Mouse (Mus musculus) T-cell, adult 2 months (primary cell): ENCODE measurements at regions not wholly inside any gene's neighbourhood (a gene's known extent, or its start where the extent isn't known, plus 50 kb on each side); places are given as distances from the start of the nearest gene placed in this dataset.

Experiments
- DNase-seq: peaks from one replicate; pipeline ENCODE4 v3.0.0; 2022; ENCODE audit warnings: low spot score

GRCm38 (mm10) chr2:19049877-19050731, 52.0 kb downstream of the 4930426L09Rik start:
- DNase-seq = peak; percentile 33

- no peak for DNase-seq
Observed at GRCm38 (mm10) chr2:19055500-19055899, 57.4 kb downstream of the 4930426L09Rik start.

DNA sequence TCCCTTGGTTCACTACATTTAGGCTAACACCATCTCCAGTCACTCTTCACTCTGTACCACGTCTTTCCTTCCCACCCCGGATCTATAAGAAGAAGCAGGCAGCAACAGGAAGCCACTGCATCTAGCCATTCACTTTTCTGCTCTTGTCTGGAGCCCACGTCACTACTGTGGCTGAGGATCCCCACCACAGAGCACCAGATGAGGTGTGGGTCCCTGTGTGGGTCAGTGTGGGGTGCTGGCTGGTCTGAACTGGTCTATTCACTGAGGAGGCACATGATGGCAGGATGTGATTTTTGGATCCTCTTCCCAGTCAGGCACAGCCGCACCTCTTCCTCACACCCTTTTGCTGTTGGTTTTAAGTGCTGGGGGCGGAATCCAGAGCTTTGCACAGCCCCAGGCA, 59.7 kb downstream of the 4930426L09Rik start:
- peak; percentile 43 for DNase-seq

GRCm38 (mm10) chr2:19058765-19059164, 60.6 kb downstream of the 4930426L09Rik start:
- DNase-seq = no peak

DNA sequence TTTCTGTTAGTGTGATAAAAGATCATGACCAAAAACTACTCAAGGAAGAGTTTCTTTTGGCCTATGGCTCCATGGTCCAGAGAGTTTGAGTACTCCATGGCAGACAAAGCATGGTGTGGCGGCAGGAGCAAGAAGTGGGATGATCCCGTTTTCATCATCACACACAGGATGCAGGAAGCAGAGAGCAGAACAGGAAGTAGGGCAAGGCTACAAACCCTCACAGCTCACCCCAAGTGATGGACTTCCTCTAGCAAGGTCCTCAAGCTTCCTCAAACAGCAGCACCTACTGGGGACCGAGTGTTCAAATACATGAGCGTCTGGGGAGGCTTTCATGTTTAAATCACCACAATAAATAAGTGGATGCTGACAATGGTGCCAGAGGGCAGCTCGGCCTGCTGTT, 61.1 kb downstream of the 4930426L09Rik start:
- peak; percentile 9 for DNase-seq

DNA sequence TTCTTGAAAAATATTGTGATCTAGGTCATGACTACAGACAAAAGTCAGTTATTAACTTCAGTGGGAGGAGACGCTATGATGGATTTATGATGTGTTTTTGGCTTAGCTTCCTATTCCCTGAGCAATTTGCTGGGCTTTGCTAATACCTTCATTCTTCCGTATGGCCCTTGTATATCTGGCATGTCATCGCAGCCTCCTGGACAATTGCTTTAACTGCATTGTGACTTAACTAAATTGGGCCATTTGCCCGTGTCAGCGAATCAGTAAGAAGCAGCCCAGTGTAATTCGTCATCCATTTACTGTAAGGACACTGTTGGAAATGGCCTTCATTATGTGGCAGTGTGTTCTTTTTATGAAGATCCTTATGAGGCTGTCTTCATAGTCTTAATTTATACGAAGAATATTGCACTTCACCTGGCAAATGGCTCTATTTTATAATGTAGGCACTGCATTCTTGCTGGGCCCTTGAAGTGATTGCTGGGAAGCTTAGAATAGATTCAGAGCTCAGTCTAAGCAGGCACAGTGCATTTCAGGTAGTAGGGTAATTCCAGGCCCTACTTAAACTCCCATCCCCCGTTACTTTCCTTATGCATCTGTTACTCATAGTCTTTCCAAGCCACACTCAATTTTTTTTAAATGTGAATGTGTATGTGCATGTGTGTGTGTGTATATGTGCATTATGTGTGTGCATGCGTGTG, 62.2 kb downstream of the 4930426L09Rik start:
- DNase-seq = no peak

DNA sequence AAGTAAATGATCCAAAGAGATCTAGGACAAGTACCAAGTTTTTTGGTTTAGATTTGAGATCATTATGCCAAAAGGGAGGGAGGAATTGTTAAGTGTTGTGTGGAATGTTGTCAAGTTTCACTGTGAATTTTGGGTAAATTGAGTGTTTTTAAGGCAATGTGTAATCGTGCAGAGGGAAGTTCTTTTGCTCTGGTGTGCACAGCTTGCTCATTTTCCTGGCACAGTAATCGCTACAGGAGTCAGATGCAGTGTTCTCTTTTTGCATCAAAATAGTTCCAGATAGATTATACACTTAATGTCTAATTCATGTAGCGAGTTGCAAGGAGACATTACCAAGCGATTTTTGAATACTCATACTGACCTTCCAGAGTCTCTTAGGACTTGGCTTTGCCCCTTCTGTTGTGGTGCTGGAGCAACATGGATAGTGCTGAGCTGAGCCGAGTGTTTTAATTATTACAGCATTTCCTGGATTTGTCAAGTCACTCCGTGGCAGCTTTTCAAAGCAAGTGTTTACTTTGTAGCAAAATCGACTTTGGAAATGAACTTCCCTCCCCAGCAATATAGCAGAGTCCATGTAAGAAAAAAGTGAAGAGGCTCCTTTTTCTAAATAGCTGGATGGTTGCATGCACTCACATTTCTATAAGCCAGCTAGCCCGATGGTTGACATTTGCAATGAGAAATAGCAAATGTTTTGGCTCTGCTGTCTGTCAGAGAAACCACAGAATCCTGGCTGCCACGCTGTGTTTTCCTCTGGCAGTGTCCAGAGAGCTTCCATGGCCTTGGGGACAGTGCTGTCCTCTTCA, 66.6 kb downstream of the 4930426L09Rik start:
- no peak for DNase-seq

DNA sequence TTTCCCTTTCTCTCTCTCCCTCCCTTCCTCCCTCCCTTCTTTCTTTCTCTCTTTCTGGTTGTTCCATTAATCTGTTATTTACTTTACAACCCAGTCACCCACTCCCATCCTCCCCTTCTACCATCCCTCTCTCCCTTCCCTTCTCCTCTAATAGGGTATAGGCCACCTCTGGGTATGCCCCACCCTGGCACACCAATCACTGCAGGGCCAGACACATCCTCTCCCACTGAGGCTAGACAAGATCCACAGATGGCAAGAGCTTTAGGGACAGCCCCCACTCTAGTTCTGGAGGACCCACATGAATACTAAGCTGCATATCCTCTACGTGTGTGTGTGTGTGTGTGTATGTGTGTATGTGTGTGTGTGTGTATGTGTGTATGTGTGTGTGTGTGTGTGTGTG, 67.4 kb downstream of the 4930426L09Rik start:
- no peak for DNase-seq

DNA sequence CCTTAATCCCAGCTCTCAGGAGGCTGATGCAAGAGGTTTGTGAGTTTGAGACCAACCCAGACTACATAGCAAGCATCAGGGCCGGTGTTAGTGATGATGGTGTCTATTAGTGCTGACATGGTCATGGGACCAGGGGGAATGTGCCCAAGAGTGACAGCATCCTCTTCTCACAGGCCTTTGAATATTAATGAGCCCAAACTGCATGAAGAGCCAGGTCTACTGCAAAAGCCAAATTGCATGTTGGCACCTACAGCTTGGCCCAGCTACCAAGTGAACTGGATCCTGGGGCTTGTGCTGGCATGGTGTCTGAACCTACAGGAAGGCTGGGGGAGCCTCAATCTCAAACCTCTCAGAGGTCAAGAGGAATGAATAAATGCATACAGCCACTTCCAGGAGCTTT, 70.0 kb downstream of the 4930426L09Rik start:
- DNase-seq = no peak

GRCm38 (mm10) chr2:19083816-19084215, 85.7 kb downstream of the 4930426L09Rik start:
- DNase-seq = no peak

DNA sequence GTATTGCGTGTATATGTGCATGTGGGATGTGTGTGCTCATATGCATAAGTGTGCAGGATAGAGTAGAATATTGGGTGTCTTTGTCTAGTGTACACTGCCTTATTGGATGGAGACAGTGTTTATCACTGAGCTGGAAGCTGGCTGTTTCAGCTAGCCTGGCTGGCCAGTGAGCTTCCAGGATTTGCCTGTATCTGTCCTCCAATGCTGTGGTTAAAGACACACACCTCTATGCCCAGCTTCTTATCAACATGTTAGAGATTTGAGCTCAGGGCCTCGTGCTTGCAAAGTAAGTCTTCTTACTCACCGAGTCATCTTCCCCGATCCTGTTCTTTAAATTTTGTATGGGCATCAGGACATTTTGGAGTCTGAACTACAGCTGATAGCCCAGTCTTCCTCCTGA, 87.0 kb downstream of the 4930426L09Rik start:
- DNase-seq = no peak

DNA sequence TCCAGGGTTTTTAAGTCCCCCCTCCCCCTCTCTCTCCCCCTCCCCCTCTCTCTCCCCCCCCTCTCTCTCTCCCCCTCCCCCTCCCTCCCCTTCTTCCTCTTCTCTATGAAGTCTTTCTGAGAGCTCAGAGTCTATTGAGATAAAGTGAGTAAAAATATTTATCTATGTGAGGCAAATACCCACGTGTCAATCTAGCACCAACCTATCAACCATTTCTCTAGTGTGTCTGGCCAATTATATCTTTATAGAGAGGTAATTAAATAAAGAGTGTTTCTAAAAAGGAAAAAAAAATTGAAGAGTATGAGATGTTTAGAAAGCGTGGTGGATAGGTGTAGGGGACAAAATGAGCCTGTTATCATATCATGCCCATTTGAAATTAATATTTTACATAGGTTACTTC, 88.0 kb downstream of the 4930426L09Rik start:
- DNase-seq = no peak

DNA sequence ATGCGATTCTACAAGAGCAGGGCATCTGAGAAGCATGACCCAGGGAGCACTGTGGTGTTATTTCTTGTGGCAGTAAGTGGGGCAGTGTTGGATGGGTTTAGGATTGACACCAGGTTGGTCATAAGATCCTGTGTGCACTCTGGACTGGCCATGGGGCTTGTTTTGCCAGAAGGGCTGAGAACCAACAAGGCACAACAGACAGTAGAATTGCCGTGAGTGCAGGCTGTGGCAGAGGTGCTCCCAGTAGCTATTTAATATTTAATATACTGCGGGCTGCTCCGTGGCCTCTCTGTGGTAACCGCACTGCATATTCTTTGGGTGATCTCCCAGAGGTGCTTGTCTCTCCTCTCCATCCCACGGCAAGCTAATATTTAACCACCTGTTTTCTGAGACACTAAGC, 88.5 kb downstream of the 4930426L09Rik start:
- DNase-seq = no peak

DNA sequence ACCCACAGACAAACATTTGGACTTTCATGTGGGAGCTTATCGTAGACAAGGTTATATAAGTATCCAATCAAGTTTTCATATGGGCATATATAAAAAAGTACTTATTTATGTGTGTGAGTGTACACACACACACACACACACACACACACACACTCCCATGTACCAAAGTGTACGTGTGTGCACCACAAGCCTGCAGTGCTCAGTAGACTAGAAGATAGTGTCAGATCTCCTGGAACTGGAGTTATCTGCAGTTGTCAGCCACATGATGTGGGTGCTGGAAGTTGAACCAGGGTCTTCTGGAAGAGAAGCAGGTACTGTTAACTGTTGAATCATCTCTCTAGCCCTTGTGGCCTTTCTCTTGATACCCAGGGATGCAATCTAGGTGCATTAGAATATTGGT, 99.7 kb upstream of the Armc3 start:
- DNase-seq = no peak

DNA sequence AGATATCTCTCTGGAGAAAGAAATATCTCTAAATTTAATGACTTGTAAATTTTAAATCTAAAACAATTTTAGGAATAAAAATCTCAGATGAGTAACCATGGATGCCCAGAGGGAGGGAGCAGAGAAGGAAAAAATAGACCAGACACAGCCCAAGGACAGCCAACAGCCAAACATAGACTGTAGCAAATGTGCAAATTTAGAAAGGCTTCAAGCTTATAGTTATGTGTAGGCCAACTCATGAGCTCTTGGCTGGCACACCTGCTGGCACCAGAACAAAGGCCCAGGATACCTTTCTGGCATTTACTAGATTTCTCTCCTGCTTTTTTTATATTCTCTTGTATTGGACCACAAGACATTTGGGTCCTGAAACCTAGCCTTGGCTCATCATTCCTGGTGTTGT, 90.3 kb upstream of the Armc3 start:
- no peak for DNase-seq

DNA sequence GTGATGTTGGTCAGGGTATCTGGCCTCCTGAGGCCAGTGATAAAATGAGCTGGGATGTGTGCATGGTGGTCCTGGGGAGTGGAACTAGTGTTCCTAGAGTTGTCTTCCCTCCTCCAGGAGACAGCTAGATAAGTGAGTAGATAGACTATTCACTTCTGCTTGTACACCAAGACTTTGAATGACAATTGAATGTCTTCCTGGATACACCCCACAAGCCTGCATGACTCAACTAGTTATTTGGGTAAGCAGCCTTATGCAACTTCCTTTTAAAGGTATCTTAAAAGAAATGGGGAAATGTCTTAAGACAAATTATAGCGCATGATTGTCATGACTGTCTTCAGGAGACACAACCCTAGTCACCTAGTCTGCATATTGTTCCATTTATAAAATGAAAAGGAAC, 79.2 kb upstream of the Armc3 start:
- no peak for DNase-seq

DNA sequence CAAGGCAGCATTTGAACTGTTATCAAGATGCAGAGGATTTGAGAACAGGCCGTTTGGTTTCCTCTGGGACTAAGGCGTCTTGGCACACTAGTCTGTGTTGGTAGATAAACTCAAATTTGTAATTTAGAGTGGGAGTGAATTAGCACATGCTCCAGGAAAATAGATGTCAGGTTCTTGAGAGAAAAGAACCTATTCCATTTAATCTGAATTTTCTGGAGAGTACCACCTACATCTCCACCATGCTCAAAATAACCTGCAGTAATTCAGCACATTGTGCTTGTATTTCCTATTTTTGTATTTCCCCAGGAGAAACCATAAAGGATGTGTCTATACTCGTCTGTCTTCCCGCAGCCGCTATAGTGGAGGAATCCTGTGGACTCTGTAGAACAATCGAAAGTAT, 66.2 kb upstream of the Armc3 start:
- DNase-seq = no peak

GRCm38 (mm10) chr2:19142586-19142985, 56.5 kb upstream of the Armc3 start:
- no peak for DNase-seq

- no peak for DNase-seq
Observed at GRCm38 (mm10) chr2:19145412-19145811, 53.7 kb upstream of the Armc3 start.

- DNase-seq = no peak
Observed at GRCm38 (mm10) chr2:19145881-19146280, 53.2 kb upstream of the Armc3 start.

DNA sequence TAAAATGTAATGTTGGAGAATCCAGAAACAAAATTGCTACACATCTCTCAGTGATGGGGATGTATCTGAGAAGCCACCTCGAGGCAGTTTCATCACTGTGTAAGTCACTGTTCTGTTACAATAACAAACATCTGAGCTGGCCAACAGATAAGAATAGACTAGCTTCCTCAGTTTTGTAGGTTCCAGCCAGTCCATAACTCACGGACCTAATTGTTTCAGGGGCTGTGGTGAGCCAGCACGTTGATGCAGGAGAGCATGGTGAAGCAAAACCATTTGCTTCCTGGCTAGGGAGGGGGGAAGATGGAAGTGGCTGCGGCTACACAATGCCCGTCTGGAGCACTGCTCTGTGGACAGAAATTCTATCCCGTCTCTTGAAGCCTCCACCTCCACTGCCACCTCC, 52.8 kb upstream of the Armc3 start:
- DNase-seq = no peak

DNA sequence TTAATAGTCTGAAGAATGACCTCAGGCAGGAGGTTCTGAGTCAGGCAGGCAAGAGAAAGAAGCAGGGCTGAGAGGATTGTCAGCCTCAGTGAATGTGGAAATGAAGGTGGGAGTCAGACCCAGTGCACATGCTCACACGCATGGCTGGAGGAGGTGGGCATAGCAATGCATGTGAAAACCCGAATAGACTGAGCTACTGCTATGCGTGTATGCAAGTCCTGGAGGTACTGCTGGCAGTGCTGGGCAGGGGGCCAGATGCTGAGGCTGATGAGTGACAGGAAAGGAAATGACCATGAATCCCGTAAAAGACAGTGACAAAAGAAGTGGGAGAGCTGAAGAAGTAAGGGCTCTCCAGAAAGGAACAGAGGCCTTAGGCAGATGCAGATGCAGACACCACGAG, 50.3 kb upstream of the Armc3 start:
- no peak for DNase-seq
